Mouse (Mus musculus): ENCODE measurements around the gene Nhlh2.

DNA sequence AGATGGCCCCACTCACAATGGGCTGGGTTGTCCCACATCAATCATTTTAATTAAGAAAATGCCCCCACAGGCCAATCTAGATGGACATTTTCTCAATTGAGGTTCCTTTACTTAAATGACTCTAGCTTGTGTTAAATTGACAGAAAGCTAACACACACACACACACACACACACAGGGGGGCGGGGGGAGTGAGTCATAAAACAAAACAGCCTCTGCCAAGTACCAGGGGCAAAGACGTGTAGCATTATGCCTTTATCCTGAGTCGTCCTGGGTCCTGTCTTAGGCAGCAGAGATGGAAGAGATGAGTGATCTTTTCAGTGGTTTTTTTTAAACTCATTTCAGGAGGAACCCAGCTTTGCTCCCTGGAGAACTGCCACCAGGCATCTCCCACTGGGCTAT is 42.2 kb downstream of the Nhlh2 start:
- TF ChIP-seq POLR2A (IDR thresholded peaks at IDR 0.05; ENCODE audit: low read depth, low read length) (no peak), CTCF (IDR thresholded peaks at IDR 0.05; ENCODE audit: borderline replicate concordance, insufficient read depth, low read length) (no peak)

All from embryonic fibroblast, embryonic 13.5 days (primary cell).